Mouse (Mus musculus): Measurements from ENCODE around the gene Akap6. TPM values are rescaled to one million over a fixed set of nuclear protein-coding genes. Genes with fewer than 3 reads are reported as not detected.

Gene Akap6
- 8.3 and 10.3 TPM in 2 replicates for polyA plus RNA-seq (2012; rRNA removed)

GRCm38 (mm10) chr12:52699146-52699545, at the start of gene Akap6:
Gene Akap6 (plus strand): TSS chr12:52699383.

Other genes with a start within 250 kb of the Akap6 start
- 21.5 and 39.5 TPM in 2 replicates for gene Arhgap5, start 195.4 kb upstream of the Akap6 start, polyA plus RNA-seq (2012; rRNA removed)